Mouse (Mus musculus): ENCODE measurements around the gene Galnt17. TPM values are rescaled to one million over a fixed set of nuclear protein-coding genes. Genes with fewer than 3 reads are reported as not detected.

Gene Galnt17
- polyA plus RNA-seq, 1 experiment from 2014 or later = 0.08 TPM

- WGBS = 69% methylated on average over 3 of the region's 3 CpGs
- Histone ChIP-seq H3K4me3 (ENCODE audit: low read depth, low read length) (no peak overlapping the region), H3K27ac (ENCODE audit: low read length) (no peak overlapping the region), H3K4me1 (ENCODE audit: insufficient read depth, low read depth, low read length) (no peaks in the 10 kb centered on the region), H3K9ac (replicated peaks; ENCODE audit: low read depth) (no peak overlapping the region), H3K4me2 (replicated peaks; ENCODE audit: low read depth, low read length) (no peak overlapping the region), H3K9me3 (ENCODE audit: low read length) (no peaks in the 10 kb centered on the region), H3K27me3 (replicated peaks; ENCODE audit: insufficient read depth, low read length) (no peaks in the 10 kb centered on the region), H3K36me3 (ENCODE audit: insufficient read depth, low read length) (no peaks in the 10 kb centered on the region)
- no peak for ATAC-seq
- TF ChIP-seq EP300 (IDR thresholded peaks at IDR 0.05) = no peak
- no peak for TF ChIP-seq CTCF (IDR thresholded peaks at IDR 0.05)
- DNase-seq (ENCODE audit: low spot score) = no peak
These were observed 381.0 kb downstream of the Galnt17 start for GRCm38 (mm10) chr5:130927138-130927793.

DNA sequence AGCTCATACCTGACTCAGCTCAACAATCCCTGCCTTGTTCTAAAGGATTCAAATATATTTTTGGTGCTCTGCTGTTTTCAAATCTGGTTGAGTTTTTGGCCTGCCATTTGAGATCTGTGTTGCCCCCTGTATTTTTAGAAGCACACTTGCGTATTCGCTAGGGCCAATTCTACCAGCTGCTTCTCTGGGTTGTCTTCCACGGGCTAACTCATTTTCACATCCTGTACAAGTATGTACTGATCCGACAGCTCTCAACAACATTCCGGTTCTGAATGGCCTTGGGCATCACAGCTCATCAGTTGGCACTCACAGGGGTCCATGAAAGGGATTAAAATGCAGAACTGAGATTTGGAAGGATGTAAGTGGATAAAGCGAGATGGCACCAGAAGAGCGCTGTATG lies 382.6 kb downstream of the Galnt17 start:
- whole genome bisulfite sequencing = 90% methylated on average over 7 of the region's 7 CpGs
- Histone ChIP-seq H3K36me3 (ENCODE audit: insufficient read depth, low read length) (no peaks in the 10 kb centered on the region), H3K4me3 (ENCODE audit: low read depth, low read length) (no peak overlapping the region), H3K27me3 (replicated peaks; ENCODE audit: insufficient read depth, low read length) (no peaks in the 10 kb centered on the region), H3K4me1 (ENCODE audit: insufficient read depth, low read depth, low read length) (no peaks in the 10 kb centered on the region), H3K27ac (ENCODE audit: low read length) (no peak overlapping the region), H3K9me3 (ENCODE audit: low read length) (no peaks in the 10 kb centered on the region), H3K9ac (replicated peaks; ENCODE audit: low read depth) (no peak overlapping the region), H3K4me2 (replicated peaks; ENCODE audit: low read depth, low read length) (no peak overlapping the region)
- ATAC-seq (no peak), DNase-seq (ENCODE audit: low spot score) (no peak)
- no peak for TF ChIP-seq EP300 (IDR thresholded peaks at IDR 0.05)
- no peak for TF ChIP-seq CTCF (IDR thresholded peaks at IDR 0.05)

DNA sequence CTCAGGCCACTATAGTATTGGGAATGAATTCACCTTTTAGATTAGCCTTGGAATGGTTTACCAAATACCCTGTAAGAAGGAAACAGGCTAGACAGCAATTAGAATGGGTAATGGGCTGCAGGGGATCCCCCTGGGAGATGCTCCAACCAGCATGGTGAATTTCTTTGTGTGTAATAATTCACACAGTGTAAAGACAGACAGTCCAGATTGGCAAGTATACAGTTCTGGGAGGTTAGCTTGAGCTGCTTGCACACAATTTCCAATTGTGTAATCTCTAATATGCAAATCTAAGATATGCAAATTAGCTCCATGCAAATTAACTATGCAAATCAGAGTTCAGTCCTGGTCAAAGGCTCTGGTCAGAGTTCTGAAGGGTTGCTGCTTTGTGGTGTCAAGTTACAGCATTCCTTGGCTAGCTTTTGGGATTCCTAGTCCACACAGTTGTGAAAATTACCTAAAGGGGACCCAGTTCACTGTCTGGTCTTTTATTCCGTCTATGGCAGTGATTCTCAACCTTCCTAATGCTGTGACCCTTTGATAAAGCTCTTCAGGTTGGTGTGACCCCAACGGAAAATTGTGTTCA lies 384.0 kb downstream of the Galnt17 start:
- ATAC-seq (no peak), DNase-seq (ENCODE audit: low spot score) (peak; percentile 14)
- WGBS = 21% methylated on average over 2 of the region's 2 CpGs

GRCm38 (mm10) chr5:130919969-130920368 lies 388.3 kb downstream of the Galnt17 start:
- DNase-seq (ENCODE audit: low spot score) (no peak), ATAC-seq (no peak)
- Histone ChIP-seq H3K4me3 (ENCODE audit: low read depth, low read length) (no peak overlapping the region), H3K27me3 (replicated peaks; ENCODE audit: insufficient read depth, low read length) (no peaks in the 10 kb centered on the region), H3K9me3 (ENCODE audit: low read length) (no peaks in the 10 kb centered on the region), H3K27ac (ENCODE audit: low read length) (no peak overlapping the region), H3K4me1 (ENCODE audit: insufficient read depth, low read depth, low read length) (no peaks in the 10 kb centered on the region), H3K36me3 (ENCODE audit: insufficient read depth, low read length) (no peaks in the 10 kb centered on the region), H3K9ac (replicated peaks; ENCODE audit: low read depth) (no peak overlapping the region), H3K4me2 (replicated peaks; ENCODE audit: low read depth, low read length) (no peak overlapping the region)
- no peak for TF ChIP-seq CTCF (IDR thresholded peaks at IDR 0.05)
- no peak for TF ChIP-seq EP300 (IDR thresholded peaks at IDR 0.05)
- WGBS = 94% methylated on average over 7 of the region's 7 CpGs

More for the DNA sequence above, 384.0 kb downstream of the Galnt17 start:
- H3K36me3 ChIP-seq (ENCODE audit: insufficient read depth, low read length) = no peaks in the 10 kb centered on the region
- H3K27ac ChIP-seq (ENCODE audit: low read length) = no peak overlapping the region
- no peaks in the 10 kb centered on the region for H3K27me3 ChIP-seq (replicated peaks; ENCODE audit: insufficient read depth, low read length)
- H3K4me1 ChIP-seq (ENCODE audit: insufficient read depth, low read depth, low read length) = no peaks in the 10 kb centered on the region
- H3K4me3 ChIP-seq (ENCODE audit: low read depth, low read length) = no peak overlapping the region
- no peaks in the 10 kb centered on the region for H3K9me3 ChIP-seq (ENCODE audit: low read length)
- H3K4me2 ChIP-seq (replicated peaks; ENCODE audit: low read depth, low read length) = no peak overlapping the region
- TF ChIP-seq CTCF (IDR thresholded peaks at IDR 0.05) (no peak), EP300 (IDR thresholded peaks at IDR 0.05) (no peak)
- H3K9ac ChIP-seq (replicated peaks; ENCODE audit: low read depth) = no peak overlapping the region

DNA sequence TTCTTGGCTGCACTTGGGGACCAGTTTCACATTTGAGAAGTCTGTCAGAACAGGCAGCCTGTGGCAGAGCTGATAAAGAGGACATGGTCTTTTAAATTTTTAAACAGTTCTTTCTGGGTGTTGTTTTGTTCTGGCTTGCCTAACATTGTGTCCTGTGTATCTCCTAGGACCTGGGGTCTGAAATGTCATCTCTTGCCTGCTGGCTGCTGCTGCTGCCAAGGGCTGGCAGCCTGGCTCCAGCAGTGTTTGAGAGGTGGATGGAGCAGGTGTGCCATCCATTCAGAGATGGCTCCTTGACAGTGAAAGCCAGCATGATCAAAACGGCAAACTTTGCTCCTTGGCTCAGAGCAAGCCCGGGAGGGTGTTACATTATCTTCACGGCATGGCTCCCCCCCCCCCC lies 393.7 kb downstream of the Galnt17 start:
- H3K9me3 ChIP-seq (ENCODE audit: low read length) = no peaks in the 10 kb centered on the region
- H3K36me3 ChIP-seq (ENCODE audit: insufficient read depth, low read length) = no peaks in the 10 kb centered on the region
- no peak overlapping the region for H3K4me3 ChIP-seq (ENCODE audit: low read depth, low read length)
- H3K4me1 ChIP-seq (ENCODE audit: insufficient read depth, low read depth, low read length) = no peaks in the 10 kb centered on the region
- ATAC-seq (no peak), DNase-seq (ENCODE audit: low spot score) (no peak)
- no peaks in the 10 kb centered on the region for H3K27me3 ChIP-seq (replicated peaks; ENCODE audit: insufficient read depth, low read length)
- no peak overlapping the region for H3K9ac ChIP-seq (replicated peaks; ENCODE audit: low read depth)
- TF ChIP-seq CTCF (IDR thresholded peaks at IDR 0.05) = no peak
- TF ChIP-seq EP300 (IDR thresholded peaks at IDR 0.05) = no peak
- 67% methylated on average over 3 of the region's 3 CpGs for WGBS
- H3K4me2 ChIP-seq (replicated peaks; ENCODE audit: low read depth, low read length) = no peak overlapping the region
- H3K27ac ChIP-seq (ENCODE audit: low read length) = no peak overlapping the region

DNA sequence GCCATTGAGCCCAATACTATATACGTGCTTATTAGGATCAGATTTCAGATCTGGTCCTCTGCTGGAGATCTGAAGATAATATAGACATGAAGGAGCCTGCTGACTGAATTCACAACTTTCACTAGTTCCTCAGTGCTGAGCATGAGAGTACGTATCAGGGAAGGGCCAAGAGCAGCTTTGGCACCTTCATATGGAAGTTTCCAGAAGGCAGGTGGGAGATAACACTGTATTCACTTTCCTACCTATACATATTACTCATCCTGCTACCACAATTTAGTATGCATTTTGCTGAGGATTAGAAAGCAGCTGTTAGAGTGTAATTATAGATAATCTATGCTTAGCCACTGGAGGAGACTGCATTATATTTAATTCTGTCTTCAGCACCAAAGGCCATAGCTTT lies 396.7 kb downstream of the Galnt17 start:
- TF ChIP-seq CTCF (IDR thresholded peaks at IDR 0.05) = no peak
- no peak for TF ChIP-seq EP300 (IDR thresholded peaks at IDR 0.05)
- no peaks in the 10 kb centered on the region for H3K9me3 ChIP-seq (ENCODE audit: low read length)
- H3K27ac ChIP-seq (ENCODE audit: low read length) = no peak overlapping the region
- H3K4me3 ChIP-seq (ENCODE audit: low read depth, low read length) = no peak overlapping the region
- 64% methylated on average over 2 of the region's 2 CpGs for WGBS
- no peaks in the 10 kb centered on the region for H3K4me1 ChIP-seq (ENCODE audit: insufficient read depth, low read depth, low read length)
- H3K27me3 ChIP-seq (replicated peaks; ENCODE audit: insufficient read depth, low read length) = no peaks in the 10 kb centered on the region
- DNase-seq (ENCODE audit: low spot score) = no peak
- no peak overlapping the region for H3K4me2 ChIP-seq (replicated peaks; ENCODE audit: low read depth, low read length)
- ATAC-seq = no peak
- no peaks in the 10 kb centered on the region for H3K36me3 ChIP-seq (ENCODE audit: insufficient read depth, low read length)
- no peak overlapping the region for H3K9ac ChIP-seq (replicated peaks; ENCODE audit: low read depth)
